Mouse (Mus musculus) naive thymus-derived CD4-positive, alpha-beta T cell, adult 5 months (primary cell): Measurements from ENCODE around the gene Inhbe. TPM values are rescaled to one million over a fixed set of nuclear protein-coding genes. Genes with fewer than 3 reads are reported as not detected.

Experiments
- polyA plus RNA-seq: library from polyadenylated mRNA; unstranded; fragments of 100-300 nt; shearing (Covaris generic); gene quantifications from one replicate; pipeline ENCODE4 v1.2.1, GENCODE M21; 2017

Gene Inhbe
- not detected for polyA plus RNA-seq

DNA sequence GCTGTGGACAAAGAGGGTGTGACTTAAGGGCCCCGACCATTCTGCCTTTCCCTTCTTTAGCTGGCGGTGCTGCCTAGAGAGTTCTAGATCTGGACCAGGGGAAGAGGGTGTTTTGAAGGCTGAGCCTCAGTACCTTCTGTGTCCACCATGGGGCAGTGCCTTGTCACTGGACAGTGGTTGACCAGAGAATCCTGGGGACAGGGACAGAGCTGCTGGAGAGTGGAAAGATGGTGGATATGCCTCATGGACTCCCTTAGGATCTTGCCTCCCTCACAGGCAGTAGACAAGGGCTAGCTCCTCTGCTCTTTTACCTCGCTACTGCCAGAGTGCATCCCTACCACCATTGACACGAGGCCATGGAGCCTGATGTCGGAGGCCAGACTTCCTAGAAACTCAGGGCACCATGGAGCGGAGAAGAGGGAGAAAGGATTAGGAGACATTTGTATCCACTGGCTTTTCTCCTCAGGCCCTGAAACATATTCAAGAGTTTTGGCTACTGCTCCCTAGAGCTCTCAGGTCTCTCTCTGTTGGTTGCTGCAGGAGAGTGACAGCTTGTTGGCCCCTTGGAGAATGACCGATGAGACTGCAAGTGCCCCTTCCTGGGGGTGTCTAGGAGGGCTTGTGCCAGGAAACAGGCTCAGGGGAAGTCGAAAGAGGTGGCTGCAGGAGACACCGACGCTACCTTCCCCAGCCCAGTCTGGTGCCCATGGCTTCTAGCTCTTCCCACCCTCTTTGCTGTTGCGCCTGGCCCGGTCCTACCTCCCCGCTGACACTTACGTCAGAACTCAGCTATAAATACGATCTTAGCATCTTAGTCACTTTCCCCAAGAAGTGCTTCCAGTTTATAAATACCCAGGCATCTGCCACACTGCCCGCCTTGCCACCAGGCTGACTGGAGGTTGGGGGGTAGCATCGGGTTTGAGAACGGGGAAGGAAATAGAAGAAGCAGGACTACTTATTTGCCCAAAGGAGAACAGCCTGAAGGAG lies at the start of gene Inhbe:
TSS of gene Inhbe (minus strand) at position 503 of the 987 bp plus-strand sequence.

DNA sequence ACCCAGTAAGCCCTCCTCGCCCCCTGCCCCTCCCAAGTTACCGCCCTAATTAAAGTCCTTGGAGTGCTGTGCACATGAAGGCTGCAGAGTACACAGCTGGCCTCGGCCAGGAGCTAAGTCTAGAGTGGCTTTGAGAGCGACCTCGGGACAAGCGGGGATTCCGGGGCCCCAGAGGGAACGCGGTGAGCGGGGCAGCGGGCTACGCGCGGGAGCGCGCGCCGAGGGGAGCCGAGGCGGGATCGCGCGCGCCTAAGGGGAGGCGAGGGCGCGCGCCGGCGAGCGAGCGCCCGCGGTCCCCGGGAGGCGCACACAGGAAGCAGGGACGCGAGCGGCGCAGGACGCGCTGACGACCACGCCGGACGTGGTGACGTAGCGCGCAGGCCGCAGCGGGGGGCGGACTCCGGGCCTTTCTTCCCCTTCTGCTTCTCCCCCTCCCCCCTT lies 26.1 kb upstream of the Inhbe start, which contains the start of gene R3hdm2:
TSS of gene R3hdm2 (plus strand) at position 77 of the 441 bp plus-strand sequence.

GRCm38 (mm10) chr10:127369834-127370820 lies 15.9 kb upstream of the Inhbe start, which contains the start of gene Inhbc:
Inhbc (minus strand) TSS chr10:127370431.

GRCm38 (mm10) chr10:127341891-127342639 lies 12.1 kb downstream of the Inhbe start, which contains the start of gene Gli1:
Gli1 (minus strand) TSS chr10:127341974.

GRCm38 (mm10) chr10:127321621-127322020 lies 32.6 kb downstream of the Inhbe start, which contains the start of gene Arhgap9:
Arhgap9 (plus strand) TSS chr10:127321964.

DNA sequence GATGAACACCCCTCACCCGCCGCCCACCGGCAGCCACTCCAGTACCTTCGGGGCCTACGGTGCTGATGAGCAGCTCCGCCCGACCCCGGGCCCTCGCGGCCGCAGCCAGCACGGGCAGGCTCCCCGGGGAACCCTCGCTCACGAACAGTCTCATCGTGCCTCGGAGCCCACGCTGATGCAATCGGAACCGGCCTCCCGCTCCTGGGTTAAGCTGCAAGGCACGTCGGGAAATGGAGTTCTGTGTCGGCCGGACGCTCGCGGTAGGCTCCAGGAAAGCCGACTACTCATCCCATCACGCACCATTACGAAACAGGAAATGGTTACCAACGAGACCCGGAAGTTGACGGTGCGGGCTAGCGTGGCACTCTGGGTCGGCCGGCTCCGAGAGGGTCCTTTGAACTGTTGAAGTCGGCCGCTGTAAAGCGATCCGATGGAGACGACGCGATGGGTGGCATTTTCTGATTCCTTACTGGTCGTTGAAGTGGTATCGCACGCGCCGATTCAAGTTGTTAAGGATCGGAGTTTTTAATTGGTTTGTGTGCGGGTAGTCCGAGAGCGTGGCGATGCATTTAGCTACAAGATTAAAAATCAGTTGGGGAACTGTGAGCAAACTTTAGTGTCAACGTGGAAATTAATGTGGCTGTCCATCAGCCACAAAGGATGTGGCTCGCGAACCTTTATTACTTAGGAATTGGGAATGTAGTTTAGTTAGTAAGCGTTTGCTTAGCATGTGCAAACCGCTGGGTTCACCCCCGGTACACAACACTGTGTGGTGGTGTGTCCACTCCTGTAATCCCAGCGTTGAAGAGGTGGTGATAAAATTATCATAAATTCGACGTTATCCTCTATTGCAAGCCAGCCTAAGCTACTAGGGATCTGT lies 42.5 kb downstream of the Inhbe start, which contains the start of gene Mars:
TSS of gene Mars (minus strand) at position 311 of the 880 bp plus-strand sequence.

Other genes with a start within 250 kb of the Inhbe start
- gene Os9, start 233.3 kb downstream of the Inhbe start, polyA plus RNA-seq: 122 TPM
- 512 TPM for gene B4galnt1, start 189.2 kb downstream of the Inhbe start, polyA plus RNA-seq
- gene Slc26a10, start 173.8 kb downstream of the Inhbe start, polyA plus RNA-seq: 7.0 TPM
- gene Arhgef25, start 164.3 kb downstream of the Inhbe start, polyA plus RNA-seq: not detected
- 49.2 TPM for gene Dtx3, start 158.7 kb downstream of the Inhbe start, polyA plus RNA-seq
- 25.0 TPM for gene Pip4k2c, start 142.8 kb downstream of the Inhbe start, polyA plus RNA-seq
- not detected for gene Kif5a, start 91.1 kb downstream of the Inhbe start, polyA plus RNA-seq
- 83.7 TPM for gene Dctn2, start 88.0 kb downstream of the Inhbe start, polyA plus RNA-seq
- gene Mbd6, start 65.4 kb downstream of the Inhbe start, polyA plus RNA-seq: 8.6 TPM
- 62.5 TPM for gene Mars, start 42.6 kb downstream of the Inhbe start, polyA plus RNA-seq
- 264 TPM for gene Arhgap9, start 32.4 kb downstream of the Inhbe start, polyA plus RNA-seq
- gene Gli1, start 12.4 kb downstream of the Inhbe start, polyA plus RNA-seq: 0.47 TPM
- gene Inhbc, start 16.0 kb upstream of the Inhbe start, polyA plus RNA-seq: not detected
- 33.6 TPM for gene R3hdm2, start 25.9 kb upstream of the Inhbe start, polyA plus RNA-seq
- gene Stac3, start 147.3 kb upstream of the Inhbe start, polyA plus RNA-seq: not detected
- not detected for gene Ndufa4l2, start 160.6 kb upstream of the Inhbe start, polyA plus RNA-seq
- 85.1 TPM for gene Shmt2, start 168.0 kb upstream of the Inhbe start, polyA plus RNA-seq
- gene Nxph4, start 180.1 kb upstream of the Inhbe start, polyA plus RNA-seq: not detected